Mouse (Mus musculus) adrenal gland, adult 10 weeks (tissue): ENCODE results near the gene Figla. TPM values are rescaled to one million over a fixed set of nuclear protein-coding genes. Genes with fewer than 3 reads are reported as not detected.

Experiments
- polyA plus RNA-seq: library from polyadenylated mRNA; stranded (reverse); fragments of 350-450 nt; fragmentation: Illumina TruSeq; extraction: RNeasy Lipid Tissue Mini Kit (QIAGEN cat#74804); gene quantifications from one replicate; pipeline ENCODE4 v1.2.3, GENCODE M21; 2014; ENCODE audit warnings: low read depth, low replicate concordance

Gene Figla
- polyA plus RNA-seq, result not detected

DNA sequence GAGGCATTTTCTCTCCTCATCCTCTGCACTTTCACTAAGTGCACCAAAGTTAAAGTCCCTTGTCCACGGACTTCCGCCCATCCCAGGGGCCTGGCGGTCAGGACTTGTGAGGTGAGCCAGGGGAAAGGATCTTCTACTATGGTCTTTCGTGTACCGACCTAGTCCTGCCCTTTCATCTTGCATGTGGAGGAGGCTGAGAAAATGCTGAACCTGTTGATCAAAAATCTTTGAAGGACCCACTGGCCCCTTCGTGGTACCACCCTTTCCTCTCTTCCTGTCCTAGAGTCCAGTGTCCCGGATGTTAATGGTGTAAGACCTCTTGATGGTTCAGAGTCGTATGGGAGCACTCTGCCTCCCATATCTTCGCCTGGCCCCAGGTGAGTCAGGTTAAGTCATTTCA is at the start of gene Figla:
Figla (plus strand) TSS at position 301 of the 400 bp plus-strand sequence.

DNA sequence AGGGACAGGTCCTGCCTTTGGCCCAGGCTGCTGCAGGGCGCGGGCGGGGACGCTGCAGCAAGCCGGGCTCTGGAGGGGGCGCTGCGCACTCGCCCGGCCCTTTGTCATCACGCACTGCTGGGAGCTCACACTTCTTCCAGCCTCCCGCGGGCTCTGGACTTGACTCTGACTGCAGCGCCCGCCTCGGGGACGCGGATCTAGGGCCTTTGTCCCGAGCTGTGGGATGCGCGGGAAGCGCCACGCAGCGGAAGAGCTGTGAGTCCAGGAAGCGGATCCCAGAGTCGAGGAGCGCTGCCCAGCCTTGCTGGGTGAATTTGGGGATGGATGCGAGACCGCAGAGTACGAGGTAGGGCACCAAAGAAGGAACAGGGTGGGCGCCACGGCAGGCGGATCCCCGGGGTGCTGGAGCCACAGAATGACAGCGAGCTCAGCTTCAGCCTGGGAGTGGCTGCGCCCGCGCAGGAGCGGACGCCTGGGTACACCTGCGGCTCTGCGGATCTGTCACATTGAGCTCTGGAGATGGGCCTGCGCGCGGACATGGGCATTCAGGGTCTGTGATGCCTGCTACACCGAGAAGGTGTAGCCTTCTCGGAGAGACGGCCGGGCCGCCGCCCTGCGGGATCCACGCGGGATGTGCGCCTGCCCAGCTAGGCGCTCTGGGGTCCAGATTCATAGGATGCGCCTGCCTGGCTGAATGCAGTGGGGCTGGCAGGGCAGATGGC is 12.8 kb downstream of the Figla start, which contains the start of gene Add2:
Add2 (plus strand) TSS at position 81 of the 722 bp plus-strand sequence.

Other genes starting within 250 kb of the Figla start
- gene Nat8f6, start 195.2 kb upstream of the Figla start, polyA plus RNA-seq, result not detected
- gene Nat8f5, start 195.2 kb upstream of the Figla start, polyA plus RNA-seq, result 3.0 TPM
- gene Nat8, start 184.1 kb upstream of the Figla start, polyA plus RNA-seq, result 0.93 TPM
- gene Nat8f2, start 147.0 kb upstream of the Figla start, polyA plus RNA-seq, result not detected
- 30.4 TPM for gene Nat8f4, start 111.3 kb upstream of the Figla start, polyA plus RNA-seq
- 160 TPM for gene Tprkb, start 104.3 kb upstream of the Figla start, polyA plus RNA-seq
- gene Nat8f1, start 100.5 kb upstream of the Figla start, polyA plus RNA-seq, result 8.5 TPM
- gene Dusp11, start 54.5 kb upstream of the Figla start, polyA plus RNA-seq, result 217 TPM
- gene Add2, start 12.5 kb downstream of the Figla start, polyA plus RNA-seq, result 0.58 TPM
- 15.7 TPM for gene Tgfa, start 179.1 kb downstream of the Figla start, polyA plus RNA-seq